Mouse (Mus musculus) lung, postnatal 0 days (tissue): ENCODE results near the gene Nxt1. TPM values are rescaled to one million over a fixed set of nuclear protein-coding genes. Genes with fewer than 3 reads are reported as not detected.

Experiments
- ATAC-seq: fragments of 200-750 bp; cut with Nextera tagmentation; 2 replicates; pipeline ENCODE4 v1.8.0; 2017; ENCODE audit warnings: moderate library complexity
- DNase-seq: peaks from one replicate; pipeline ENCODE4 v3.0.0-alpha.2; 2016; ENCODE audit warnings: low spot score
- H3K27ac ChIP-seq: fragments of 300-500 bp; sonication (generic); 2 replicates; pipeline ENCODE4 v1.5.1; 2014; ENCODE audit warnings: antibody characterized with exemption, mild to moderate bottlenecking, low read length, mixed read lengths
- H3K27me3 ChIP-seq: fragments of 300-500 bp; sonication (generic); replicated peaks from 2 replicates; pipeline ENCODE4 v1.6.1; 2014; ENCODE audit warnings: low read length, mixed read lengths; ENCODE audit not compliant: insufficient read depth
- H3K36me3 ChIP-seq: fragments of 300-500 bp; sonication (generic); 2 replicates; pipeline ENCODE4 v1.6.1; 2014; ENCODE audit warnings: low read length, mixed read lengths; ENCODE audit not compliant: insufficient read depth
- H3K4me1 ChIP-seq: fragments of 300-500 bp; sonication (generic); 2 replicates; pipeline ENCODE4 v1.6.1; 2014; ENCODE audit warnings: antibody characterized with exemption, low read depth, low read length, mixed read lengths; ENCODE audit not compliant: insufficient read depth
- H3K4me2 ChIP-seq: fragments of 300-500 bp; sonication (generic); replicated peaks from 2 replicates; pipeline ENCODE4 v1.6.1; 2014; ENCODE audit warnings: low read depth, mild to moderate bottlenecking, low read length, moderate library complexity, mixed read lengths
- H3K4me3 ChIP-seq: fragments of 300-500 bp; sonication (generic); 2 replicates; pipeline ENCODE4 v1.5.1; 2014; ENCODE audit warnings: low read depth, low read length
- H3K9ac ChIP-seq: fragments of 300-500 bp; sonication (generic); replicated peaks from 2 replicates; pipeline ENCODE4 v1.6.1; 2014; ENCODE audit warnings: low read depth, mild to moderate bottlenecking
- H3K9me3 ChIP-seq: fragments of 300-500 bp; sonication (generic); 2 replicates; pipeline ENCODE4 v1.6.1; 2016; ENCODE audit warnings: low read length, mixed read lengths
- CTCF ChIP-seq: IDR thresholded peaks from 2 replicates; pipeline ENCODE4 v1.5.1; 2016; ENCODE audit warnings: antibody characterized with exemption, mild to moderate bottlenecking
- EP300 ChIP-seq: IDR thresholded peaks from 2 replicates; pipeline ENCODE4 v1.6.1; 2016; ENCODE audit warnings: antibody characterized with exemption, mild to moderate bottlenecking, control low read depth
- WGBS: fragments of 180-500 bp; shearing (Covaris S2); extraction: QIAGEN DNeasy Blood & Tissue Kit; methylation state at CpG from one replicate; pipeline ENCODE4 v1.1.7; 2014; 5-methylcytosine and 5-hydroxymethylcytosine counted together
- polyA plus RNA-seq: library from polyadenylated mRNA; unstranded; fragments of >200 nt; fragmentation: Nextera tagmentation; extraction: Ambion mirVana; gene quantifications from 2 replicates; pipeline ENCODE4 v1.2.1, GENCODE M21; 2015

Gene Nxt1
- polyA plus RNA-seq, 1 experiment from 2014 or later: 46.2 TPM

DNA sequence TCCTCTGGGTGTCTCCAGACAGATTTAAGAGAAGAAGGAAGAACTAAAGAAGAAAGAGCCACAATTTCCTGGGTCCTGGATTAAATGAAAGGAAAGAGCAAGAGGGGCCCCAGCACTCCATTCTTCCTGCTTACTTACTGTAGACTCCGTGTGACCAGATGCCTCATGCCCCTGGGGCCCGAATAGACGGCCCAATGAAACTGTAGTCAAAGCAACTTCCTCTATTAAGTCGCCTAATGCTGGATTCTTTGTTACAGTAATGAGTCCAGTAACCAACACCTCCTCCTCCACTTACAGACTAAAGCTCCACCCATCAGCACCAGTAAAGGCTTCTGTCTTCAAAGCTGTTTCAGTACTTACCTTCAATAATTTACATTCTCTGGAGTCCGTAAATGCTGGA lies 26.2 kb downstream of the Nxt1 start:
- Histone ChIP-seq H3K4me2 (no peak overlapping the region), H3K9ac (no peak overlapping the region), H3K4me1 (no peaks in the 10 kb centered on the region), H3K4me3 (no peak overlapping the region), H3K9me3 (no peaks in the 10 kb centered on the region), H3K27ac (no peak overlapping the region), H3K27me3 (no peaks in the 10 kb centered on the region), H3K36me3 (no peaks in the 10 kb centered on the region; the same call in 1 of the 2 replicates)
- DNase-seq (no peak), ATAC-seq (no peak)
- TF ChIP-seq CTCF (no peak), EP300 (no peak)
- 77% methylated on average over 5 of the region's 5 CpGs for WGBS

DNA sequence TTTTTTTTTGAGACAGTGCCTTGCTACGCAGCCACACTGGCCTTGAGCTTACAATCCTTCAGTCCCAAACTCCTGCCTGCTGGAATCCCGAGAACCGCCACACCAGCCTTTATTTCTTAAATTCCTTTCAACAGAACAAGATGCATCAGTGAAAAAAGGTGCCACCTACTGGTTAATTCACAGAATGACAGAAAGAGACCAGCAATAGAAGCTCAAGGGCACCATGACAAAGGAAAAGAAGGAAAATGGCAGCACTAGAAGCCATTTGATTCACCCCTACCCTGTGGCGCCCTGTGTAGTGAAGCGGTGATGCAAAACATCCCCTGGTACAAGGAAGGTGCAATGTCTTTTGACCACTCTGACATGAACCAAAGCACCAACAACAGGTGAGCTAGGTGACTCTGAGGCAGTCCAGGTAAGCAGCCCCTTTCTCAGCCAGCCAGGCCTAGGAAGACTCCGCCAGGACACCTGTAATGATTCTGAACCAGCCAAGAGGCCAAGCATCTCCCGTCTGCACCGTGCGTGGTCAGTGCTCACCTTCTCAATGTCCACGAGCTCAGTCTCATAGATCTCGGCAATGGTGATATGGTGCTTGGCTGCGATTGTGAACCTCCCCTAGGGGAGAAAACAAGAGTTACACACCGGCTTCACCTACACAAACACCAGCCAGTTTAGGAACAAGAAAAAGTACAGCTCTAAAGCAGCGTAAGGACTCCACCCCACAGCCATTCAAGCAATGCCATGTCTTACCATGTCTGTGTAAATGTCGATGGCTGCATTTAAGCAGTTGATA lies 34.2 kb downstream of the Nxt1 start:
- Histone ChIP-seq H3K36me3 (no peaks in the 10 kb centered on the region; the same call in 1 of the 2 replicates), H3K9ac (no peak overlapping the region), H3K4me3 (no peak overlapping the region), H3K4me1 (no peaks in the 10 kb centered on the region), H3K27ac (no peak overlapping the region), H3K27me3 (no peaks in the 10 kb centered on the region), H3K9me3 (no peaks in the 10 kb centered on the region), H3K4me2 (no peak overlapping the region)
- ATAC-seq: no peak
- TF ChIP-seq CTCF (peak; percentile 66), EP300 (no peak)
- peak; percentile 69 for DNase-seq
- 79% methylated on average over 15 of the region's 15 CpGs for WGBS

DNA sequence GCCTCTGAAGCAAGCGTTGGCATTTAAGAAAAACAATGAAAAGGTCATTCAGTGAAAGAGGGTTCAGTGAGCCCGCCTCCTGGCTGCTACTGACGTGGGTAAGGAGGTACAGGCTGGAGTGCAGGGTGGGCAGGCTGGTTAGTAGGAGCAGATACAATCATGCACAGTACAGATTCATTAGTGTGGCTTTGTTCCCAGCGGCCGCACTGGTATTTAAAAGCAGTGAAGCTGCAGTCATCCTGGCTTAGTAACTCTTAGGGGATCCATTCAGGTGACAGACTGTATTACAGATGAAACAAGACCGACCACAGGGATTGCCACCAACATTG lies 34.8 kb downstream of the Nxt1 start:
- H3K9me3 ChIP-seq: no peaks in the 10 kb centered on the region
- TF ChIP-seq CTCF (no peak), EP300 (no peak)
- no peak overlapping the region for H3K27ac ChIP-seq
- DNase-seq (no peak), ATAC-seq (no peak)
- no peaks in the 10 kb centered on the region for H3K4me1 ChIP-seq
- 83% methylated on average over 6 of the region's 6 CpGs for WGBS
- H3K4me3 ChIP-seq: no peak overlapping the region
- H3K36me3 ChIP-seq: no peaks in the 10 kb centered on the region; the same call in 1 of the 2 replicates
- H3K9ac ChIP-seq: no peak overlapping the region
- H3K4me2 ChIP-seq: no peak overlapping the region
- no peaks in the 10 kb centered on the region for H3K27me3 ChIP-seq

DNA sequence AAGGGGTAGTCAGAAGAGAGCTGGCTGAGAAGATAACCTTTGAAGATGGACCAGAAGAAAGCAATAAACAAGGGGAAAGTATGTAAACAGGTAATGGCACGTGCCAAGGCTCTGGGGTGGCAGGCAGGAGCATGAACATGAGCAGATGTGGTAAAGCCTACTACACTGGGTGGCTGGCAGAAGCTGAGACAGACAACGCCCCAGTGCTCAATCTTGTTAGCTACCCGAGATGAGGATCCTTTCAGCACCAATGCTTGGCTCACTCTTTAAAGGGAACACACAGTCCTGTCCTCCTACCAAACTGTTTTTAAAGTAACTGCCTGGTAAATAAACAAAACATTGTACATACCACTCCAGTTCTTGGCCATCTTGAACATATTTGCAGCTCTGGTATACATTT lies 39.9 kb downstream of the Nxt1 start:
- ATAC-seq (no peak), DNase-seq (no peak)
- Histone ChIP-seq H3K9ac (no peak overlapping the region), H3K9me3 (no peaks in the 10 kb centered on the region), H3K27ac (no peak overlapping the region), H3K36me3 (no peaks in the 10 kb centered on the region), H3K4me1 (no peaks in the 10 kb centered on the region), H3K4me3 (no peak overlapping the region), H3K27me3 (no peaks in the 10 kb centered on the region), H3K4me2 (no peak overlapping the region)
- no peak for TF ChIP-seq EP300
- no peak for TF ChIP-seq CTCF
- 73% methylated on average over 3 of the region's 3 CpGs for WGBS

DNA sequence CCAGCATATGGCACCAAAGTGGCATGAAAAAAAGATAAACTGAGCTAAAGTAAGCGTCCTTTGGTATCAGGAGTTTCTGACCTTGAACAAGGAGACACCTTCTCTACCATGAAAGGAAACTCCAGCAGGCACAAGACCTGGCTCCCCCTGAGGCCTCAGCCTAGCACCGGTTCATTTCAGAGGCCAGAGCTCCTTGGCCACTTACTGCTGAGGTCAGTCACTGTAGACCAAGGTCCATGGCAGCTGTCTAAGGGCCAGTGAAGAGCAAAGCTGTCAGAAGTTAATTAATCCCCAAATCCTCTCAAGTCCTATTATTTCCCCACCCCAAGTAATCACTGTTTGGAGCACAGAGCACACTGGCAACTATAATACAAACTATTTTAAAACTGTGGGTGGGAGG lies 44.7 kb downstream of the Nxt1 start:
- no peak overlapping the region for H3K9ac ChIP-seq
- no peak overlapping the region for H3K4me3 ChIP-seq
- H3K27me3 ChIP-seq: no peaks in the 10 kb centered on the region
- no peak overlapping the region for H3K27ac ChIP-seq
- 78% methylated on average over 2 of the region's 2 CpGs for WGBS
- no peak overlapping the region for H3K4me2 ChIP-seq
- TF ChIP-seq CTCF (no peak), EP300 (no peak)
- ATAC-seq: no peak
- no peaks in the 10 kb centered on the region for H3K36me3 ChIP-seq
- H3K4me1 ChIP-seq: no peaks in the 10 kb centered on the region
- no peak for DNase-seq
- no peaks in the 10 kb centered on the region for H3K9me3 ChIP-seq

DNA sequence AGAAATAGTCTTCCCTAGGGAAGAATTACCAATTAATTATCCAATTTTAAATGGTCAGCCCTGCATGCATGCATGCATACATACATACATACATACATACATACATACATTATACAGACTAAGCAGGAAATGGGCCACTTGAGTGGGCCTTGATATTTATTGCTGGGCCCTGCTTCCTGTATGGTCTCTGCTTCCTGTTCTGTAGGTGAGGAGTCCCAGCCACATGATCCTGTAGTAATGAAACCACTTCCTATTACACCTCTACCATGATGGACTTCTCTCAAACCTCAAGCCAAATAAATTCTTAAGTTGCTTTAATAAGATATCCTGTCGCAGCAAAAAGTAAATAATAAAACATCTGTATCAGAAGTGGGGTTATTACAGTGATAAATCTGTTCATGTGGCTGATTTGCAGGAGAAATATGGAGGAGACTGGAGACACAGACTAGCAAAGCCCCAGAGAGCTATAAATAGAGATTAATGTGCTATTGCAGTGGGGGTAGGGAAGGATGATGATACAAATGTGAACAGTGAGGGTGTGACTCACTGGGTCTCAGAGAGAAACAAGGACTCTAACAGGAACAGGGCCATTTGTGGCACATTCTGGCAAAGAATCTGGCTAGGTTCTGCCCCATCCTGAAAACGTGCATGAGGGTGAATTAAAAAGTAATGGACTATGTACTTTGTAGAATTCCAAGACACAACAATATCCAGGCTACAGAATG lies 47.0 kb downstream of the Nxt1 start:
- Histone ChIP-seq H3K9me3 (no peaks in the 10 kb centered on the region), H3K27ac (no peak overlapping the region), H3K27me3 (no peaks in the 10 kb centered on the region), H3K36me3 (no peaks in the 10 kb centered on the region), H3K4me1 (no peaks in the 10 kb centered on the region), H3K9ac (no peak overlapping the region), H3K4me2 (no peak overlapping the region), H3K4me3 (no peak overlapping the region)
- DNase-seq (no peak), ATAC-seq (no peak)
- WGBS: 38% methylated on average over 2 of the region's 2 CpGs
- no peak for TF ChIP-seq CTCF
- TF ChIP-seq EP300: no peak

Other genes starting within 250 kb of the Nxt1 start
- 55.9 and 59.7 TPM in 2 replicates for gene Cd93, start 229.0 kb upstream of the Nxt1 start, polyA plus RNA-seq
- 21.3 and 23.7 TPM in 2 replicates for gene Gzf1, start 8.4 kb downstream of the Nxt1 start, polyA plus RNA-seq
- gene Napb, start 59.9 kb downstream of the Nxt1 start, polyA plus RNA-seq: 1.4 TPM in 2 replicates
- gene Cstl1, start 77.8 kb downstream of the Nxt1 start, polyA plus RNA-seq: not detected in 2 replicates
- not detected in 2 replicates for gene Cst11, start 98.9 kb downstream of the Nxt1 start, polyA plus RNA-seq
- gene 8030411F24Rik, start 109.4 kb downstream of the Nxt1 start, polyA plus RNA-seq: not detected in 2 replicates
- not detected in 2 replicates for gene Cst12, start 116.8 kb downstream of the Nxt1 start, polyA plus RNA-seq
- gene Cst8, start 126.2 kb downstream of the Nxt1 start, polyA plus RNA-seq: 12.9 and 19.4 TPM in 2 replicates
- not detected in 2 replicates for gene Cst13, start 147.5 kb downstream of the Nxt1 start, polyA plus RNA-seq
- 1.5 and 2.5 TPM in 2 replicates for gene Cst9, start 162.5 kb downstream of the Nxt1 start, polyA plus RNA-seq
- 0.94 and 1.5 TPM in 2 replicates for gene 9230104L09Rik, start 192.4 kb downstream of the Nxt1 start, polyA plus RNA-seq
- 755 and 866 TPM in 2 replicates for gene Cst3, start 203.1 kb downstream of the Nxt1 start, polyA plus RNA-seq